Mouse (Mus musculus) embryonic stem cell, embryonic (primary cell): ENCODE results near the gene Fam163b.

ENCODE experiments used
- CTCF ChIA-PET, 4 experiments: fragments of 300-600 bp in 2 of 4; fragments of 350-600 bp in 2 of 4; sonication (Branson Sonifier 250); formaldehyde crosslinking; loops; one replicate each; lab custom pipeline; 2022; ENCODE audit warnings: inconsistent platforms in 2 of 4; lab: Charles Lee
- POLR2A ChIA-PET, 4 experiments: fragments of 300-600 bp in 2 of 4; fragments of 350-600 bp in 2 of 4; sonication (Branson Sonifier 250); formaldehyde crosslinking; loops; one replicate each; lab custom pipeline; 2022; ENCODE audit warnings: antibody characterized with exemption in 4 of 4, inconsistent platforms in 1 of 4; lab: Charles Lee

Fam163b gene

DNA sequence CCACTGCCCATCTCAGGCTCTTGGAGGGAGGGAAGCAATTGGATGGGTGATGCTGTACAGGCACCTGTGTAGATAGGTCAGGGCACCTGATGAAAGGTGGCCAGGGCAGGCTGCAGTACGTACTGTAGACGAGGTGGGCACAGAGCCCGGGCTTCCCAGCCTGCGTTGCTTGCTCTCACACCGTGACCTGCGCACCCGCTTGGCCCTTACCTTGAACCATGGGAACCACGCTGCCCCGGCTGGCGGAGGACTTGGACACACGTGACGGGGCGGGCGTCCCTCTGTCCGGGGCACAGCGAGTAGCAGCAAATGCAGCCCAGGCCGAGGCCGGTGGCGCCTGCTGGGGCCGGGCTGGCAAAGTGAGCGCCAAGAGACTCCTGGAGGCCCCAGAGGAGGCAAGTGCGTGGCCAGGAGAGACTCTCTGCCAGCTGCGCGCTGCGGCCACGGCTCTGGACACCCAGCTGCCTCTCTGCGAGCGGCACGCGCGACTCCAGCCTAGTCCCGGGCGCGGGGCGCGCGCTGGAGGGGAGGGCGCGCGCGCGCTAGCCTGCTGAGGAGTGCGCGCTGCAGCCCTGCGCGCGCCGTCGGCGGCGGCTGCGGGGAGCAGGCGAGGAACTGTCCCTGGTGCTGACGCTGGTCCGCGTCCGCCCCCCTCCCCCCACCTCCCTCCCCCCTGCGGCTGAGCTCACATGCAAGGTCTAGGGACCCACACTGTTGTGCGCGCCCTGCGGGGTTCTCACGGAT, at the start of gene Fam163b:
TSS of gene Fam163b (minus strand) at position 542 of the 744 bp plus-strand sequence.
- CTCF ChIA-PET: interaction anchor here in 2 of 4 experiments (0.6 to 2.2 kb wide), 7 partner anchors 15 to 1065 kb away, joined by 3 to 6 read pairs (median 3); partner anchors contain the start of gene Vav2 (in 1 of the 2)
- POLR2A ChIA-PET: interaction anchor here in 3 of 4 experiments (0.5 to 1.6 kb wide), 7 partner anchors 10 to 751 kb away, joined by 3 to 5 read pairs (median 3); no protein-coding TSS in a partner anchor

DNA sequence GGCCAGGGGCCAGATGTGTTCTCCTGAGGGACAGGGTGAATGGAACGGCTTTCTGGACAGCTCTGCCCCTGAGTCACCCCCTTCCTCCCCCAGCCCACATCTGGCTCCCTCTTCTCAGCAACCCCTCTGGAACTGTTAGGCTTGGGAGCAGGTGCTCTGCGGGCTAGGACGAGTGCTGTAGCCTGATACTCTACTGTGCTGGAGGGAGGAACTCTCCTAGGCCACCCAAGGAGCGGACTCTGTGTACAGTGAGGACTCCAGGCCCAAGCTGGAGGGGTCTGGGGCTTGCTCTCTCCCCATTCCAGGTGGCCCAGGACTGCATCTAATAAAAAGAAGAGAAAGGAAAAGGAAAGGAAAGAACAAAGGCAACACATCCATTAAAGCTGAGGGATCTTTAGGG, 47.7 kb upstream of the Fam163b start:
- POLR2A ChIA-PET: no interaction called here
- CTCF ChIA-PET: no interaction called here

DNA sequence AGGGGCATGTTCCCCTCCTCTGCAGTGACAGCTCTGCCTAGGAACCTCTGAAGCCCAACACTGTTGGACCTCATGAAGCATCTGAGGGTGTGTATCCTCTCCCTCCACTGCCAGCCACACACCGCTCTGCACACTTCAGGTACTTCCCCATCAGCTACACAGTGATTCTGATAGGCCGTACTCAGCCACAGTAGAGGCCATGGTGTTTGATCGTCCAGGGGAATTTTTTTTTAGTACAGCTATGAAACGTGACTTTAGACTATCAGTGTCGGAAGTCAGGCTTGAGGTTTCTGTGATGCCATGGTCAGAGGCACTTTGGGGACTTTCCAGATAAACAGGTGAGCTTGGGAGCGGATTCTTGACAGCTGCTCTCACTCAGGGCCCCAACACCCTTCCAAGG, 45.2 kb upstream of the Fam163b start:
- CTCF ChIA-PET: no interaction called here
- POLR2A ChIA-PET: no interaction called here

DNA sequence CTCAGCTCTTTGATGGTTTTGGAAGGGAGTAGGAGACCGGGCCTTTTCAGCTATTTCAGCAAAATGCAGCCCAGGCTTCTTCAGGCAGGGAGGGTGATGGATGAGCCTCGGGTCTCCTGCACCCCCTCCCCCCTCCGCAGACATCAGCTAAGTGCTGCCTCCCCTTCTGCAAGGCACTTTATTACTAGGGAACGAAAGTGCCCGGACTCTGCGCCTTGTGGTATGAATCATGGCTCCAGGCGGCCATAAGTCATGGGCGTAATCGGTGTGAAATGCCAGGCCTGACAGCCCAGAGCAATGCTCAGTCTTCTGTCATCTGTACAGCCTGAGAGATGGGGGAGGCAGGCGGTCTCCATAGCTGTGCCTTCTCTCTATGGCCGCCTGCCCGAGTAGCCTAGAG, 41.4 kb upstream of the Fam163b start:
- ChIA-PET POLR2A (interaction anchor here in 1 of 4 experiments (1.5 kb wide), 1 partner anchor 22 kb away, joined by 3 read pairs; no protein-coding TSS in a partner anchor), CTCF (interaction anchor here in 1 of 4 experiments (1.1 kb wide), 1 partner anchor 54 kb away, joined by 3 read pairs; no protein-coding TSS in a partner anchor)

DNA sequence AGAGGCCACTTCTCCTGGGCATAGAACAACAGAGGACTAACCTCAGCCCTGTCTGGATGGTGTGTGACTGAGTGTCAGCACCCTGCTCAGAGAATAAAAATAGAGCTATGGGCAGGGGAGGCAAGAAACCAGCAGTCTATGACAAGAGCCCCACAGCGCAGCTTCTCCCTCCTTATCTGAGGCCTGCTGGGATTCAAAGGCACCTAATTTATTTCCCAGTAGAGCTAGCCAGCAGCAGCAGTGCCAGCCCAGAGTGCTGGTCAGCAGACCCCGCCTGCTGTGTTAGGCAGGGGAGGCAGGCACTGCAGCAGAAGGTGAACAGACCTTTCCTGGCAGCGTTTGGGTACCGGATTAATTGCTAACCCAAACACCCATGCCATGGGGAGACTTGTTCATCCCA, 39.6 kb upstream of the Fam163b start:
- ChIA-PET CTCF (interaction anchor here in 2 of 4 experiments (0.6 to 0.9 kb wide), 2 partner anchors 121 to 133 kb away, joined by 3 read pairs; no protein-coding TSS in a partner anchor), POLR2A (no interaction called here)

DNA sequence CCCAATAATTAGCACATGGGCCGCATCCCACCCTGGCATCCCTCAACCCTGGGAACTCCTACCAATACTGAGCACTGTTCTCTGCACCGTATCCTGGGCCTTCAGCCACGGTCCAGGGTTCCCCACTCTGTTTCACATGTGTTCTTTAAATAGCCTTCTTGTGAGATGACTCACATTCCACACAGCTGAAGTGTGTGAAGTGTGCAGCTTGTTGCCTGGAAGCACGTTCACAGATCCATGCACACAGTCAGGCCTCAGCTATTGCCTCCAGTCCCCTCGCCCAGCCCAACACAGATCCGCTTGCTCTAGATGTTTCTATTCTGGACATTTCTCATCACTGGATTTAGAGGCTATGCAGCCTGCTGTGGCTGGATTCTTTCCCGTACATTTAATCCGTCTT, 36.8 kb upstream of the Fam163b start:
- POLR2A ChIA-PET: no interaction called here
- CTCF ChIA-PET: interaction anchor here in 2 of 4 experiments (0.6 to 1.0 kb wide), 2 partner anchors 58 to 1277 kb away, joined by 3 read pairs; no protein-coding TSS in a partner anchor

DNA sequence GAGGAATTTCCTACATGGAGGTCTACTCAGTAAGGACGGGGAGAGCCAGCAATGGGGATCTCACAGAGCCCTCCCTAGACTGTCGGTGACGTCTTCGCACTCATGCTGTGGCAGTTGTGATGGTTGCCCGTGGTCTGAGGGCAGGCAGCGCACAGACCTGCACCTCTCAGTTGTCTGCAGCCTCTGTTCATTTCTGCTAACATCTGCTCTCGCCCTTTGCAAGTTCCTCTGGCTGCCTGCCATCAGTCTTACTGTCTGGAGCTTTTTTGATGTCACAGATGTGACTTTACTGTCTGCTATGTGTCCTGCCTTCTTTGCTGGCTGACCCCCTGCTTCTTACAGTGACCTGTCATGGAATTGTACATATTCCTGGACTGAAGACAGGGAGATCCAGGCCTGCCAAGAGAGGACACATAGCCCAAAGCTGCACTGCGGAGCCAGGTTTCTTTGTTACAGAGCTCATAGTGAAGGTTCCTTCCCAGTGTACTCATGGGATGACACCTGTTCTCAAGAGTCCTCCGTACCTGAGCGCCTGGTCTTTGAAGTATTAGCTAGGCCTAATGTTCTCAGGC, 33.5 kb upstream of the Fam163b start:
- CTCF ChIA-PET: no interaction called here

DNA sequence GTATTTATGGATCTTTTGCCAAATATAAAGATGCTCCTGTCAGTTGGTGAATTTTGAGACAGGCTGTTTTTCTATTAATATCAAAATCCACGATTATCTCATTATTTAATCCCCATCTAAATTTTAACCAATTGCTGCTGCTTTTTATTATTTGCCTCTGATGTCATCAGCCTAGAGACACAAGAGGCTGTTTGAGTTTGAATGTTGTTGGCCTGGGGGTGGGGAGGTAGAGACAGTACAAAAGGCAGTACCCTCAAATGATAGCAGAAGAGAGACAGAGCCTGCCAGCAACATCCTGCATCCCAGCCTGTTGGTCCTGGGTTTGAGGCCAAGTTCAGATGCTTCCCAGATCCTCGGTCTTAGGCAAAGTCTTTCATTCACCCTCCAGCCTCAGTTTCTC, 32.0 kb upstream of the Fam163b start:
- POLR2A ChIA-PET: no interaction called here
- CTCF ChIA-PET: no interaction called here

More for the DNA sequence above, 33.5 kb upstream of the Fam163b start:
- POLR2A ChIA-PET: no interaction called here

DNA sequence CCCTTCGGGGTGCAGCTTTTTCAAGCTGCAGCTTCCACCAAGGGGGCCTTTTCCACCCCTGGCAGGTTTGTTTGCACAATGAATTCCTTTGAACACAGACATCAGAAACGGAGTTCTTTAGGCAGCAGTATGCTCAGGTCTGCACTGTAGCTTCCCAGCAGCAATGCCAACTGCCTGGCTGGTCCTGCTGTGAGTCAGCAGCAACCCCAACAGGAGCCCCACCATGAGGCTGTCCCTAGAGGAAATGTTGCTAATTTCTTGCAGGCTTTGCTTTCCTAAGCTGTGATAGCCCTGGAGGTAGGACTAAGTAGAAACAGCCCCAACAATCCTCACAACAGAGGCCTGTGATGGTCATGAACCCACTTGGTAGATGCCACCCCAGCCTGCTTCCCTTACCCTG, 24.7 kb upstream of the Fam163b start:
- ChIA-PET CTCF (interaction anchor here in 1 of 4 experiments (0.9 kb wide), 1 partner anchor 89 kb away, joined by 3 read pairs; no protein-coding TSS in a partner anchor), POLR2A (interaction anchor here in 1 of 4 experiments (0.5 kb wide), 1 partner anchor 1046 kb away, joined by 3 read pairs; no protein-coding TSS in a partner anchor)

DNA sequence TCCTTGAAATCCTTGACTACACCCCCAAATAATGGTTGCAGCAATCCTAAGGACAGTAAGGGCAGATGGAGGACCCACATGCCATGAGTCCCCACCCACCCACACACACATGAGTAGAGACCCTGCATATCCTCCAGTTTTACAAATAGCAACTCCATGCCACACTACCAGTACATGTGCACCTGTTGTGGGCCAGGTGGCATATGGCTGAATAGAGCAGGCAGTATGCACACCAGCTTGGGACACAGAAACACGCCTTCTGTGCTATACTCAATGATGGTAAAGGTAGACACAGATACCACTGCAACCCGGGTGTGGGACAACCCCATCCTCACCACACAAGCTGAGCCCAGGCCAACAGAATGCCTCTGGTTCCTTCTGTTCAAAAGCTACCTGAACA, 23.8 kb upstream of the Fam163b start:
- ChIA-PET POLR2A (interaction anchor here in 1 of 4 experiments (0.7 kb wide), 1 partner anchor 820 kb away, joined by 4 read pairs; no protein-coding TSS in a partner anchor), CTCF (interaction anchor here in 1 of 4 experiments (0.6 kb wide), 1 partner anchor 94 kb away, joined by 3 read pairs; no protein-coding TSS in a partner anchor)

DNA sequence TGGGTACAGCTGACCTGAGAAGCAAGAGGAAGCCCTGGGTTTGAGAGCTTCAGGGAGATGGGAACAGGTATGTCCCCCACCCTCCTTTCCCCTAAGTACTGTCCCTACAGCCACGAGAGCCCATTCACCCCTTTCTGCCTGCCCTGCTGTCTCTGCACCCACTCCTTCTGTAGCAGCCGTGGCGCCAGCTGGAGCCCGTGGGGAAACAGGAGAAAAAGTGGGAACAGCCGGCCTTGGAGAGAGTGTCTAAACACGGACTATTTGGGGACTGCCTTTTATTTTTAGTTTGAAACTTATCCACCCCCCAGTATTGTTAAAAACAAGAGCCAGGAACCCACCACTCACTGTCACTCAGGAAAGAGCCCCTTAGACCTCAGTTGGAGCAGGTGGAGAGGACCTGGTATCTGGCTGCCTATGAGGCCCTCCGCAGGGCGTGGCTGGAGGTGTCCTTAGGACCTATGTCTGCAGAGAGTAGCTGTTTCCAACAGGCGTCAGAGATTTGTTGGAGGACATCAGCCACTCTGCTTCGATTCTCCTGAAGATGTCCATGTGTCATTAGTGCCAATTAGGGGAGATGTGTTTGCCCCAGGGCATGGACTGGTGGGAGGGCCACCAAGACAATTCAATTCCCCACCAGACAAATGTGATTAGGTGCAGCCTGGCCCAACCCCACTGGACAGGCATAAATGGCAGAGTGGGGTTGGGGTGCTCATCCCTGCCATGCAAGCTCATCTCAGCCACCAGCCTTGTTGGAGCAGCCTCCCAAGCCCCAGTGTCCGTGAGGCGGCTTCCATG, 22.7 kb upstream of the Fam163b start, which contains the start of gene Dbh:
TSS of gene Dbh (plus strand) at position 438 of the 795 bp plus-strand sequence.
- ChIA-PET CTCF (interaction anchor here (0.6 to 1.3 kb wide), 4 partner anchors 11 to 633 kb away, joined by 3 to 4 read pairs (median 3); no protein-coding TSS in a partner anchor), POLR2A (no interaction called here)

DNA sequence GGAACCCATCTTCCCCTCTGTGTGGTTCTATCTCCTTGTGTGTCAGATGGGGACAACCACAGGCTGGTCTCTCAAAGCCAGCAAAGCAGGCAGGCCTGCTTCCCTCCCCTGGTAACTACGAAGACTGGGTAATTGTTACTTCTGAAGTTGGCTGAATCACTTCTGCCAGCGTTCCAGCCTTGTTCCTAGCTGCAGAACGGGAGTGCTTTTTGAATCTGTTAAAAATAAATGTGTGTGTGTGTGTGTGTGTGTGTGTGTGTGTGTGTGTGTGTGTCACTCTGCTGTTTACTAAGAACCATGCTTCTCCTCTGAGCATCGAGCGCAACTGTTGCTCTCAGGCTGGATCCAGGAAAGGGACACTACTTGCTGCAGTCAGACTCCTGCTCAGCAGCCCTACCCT, 21.6 kb upstream of the Fam163b start:
- POLR2A ChIA-PET: interaction anchor here in 1 of 4 experiments (0.6 to 0.7 kb wide), 2 partner anchors 12 to 156 kb away, joined by 3 read pairs; no protein-coding TSS in a partner anchor
- CTCF ChIA-PET: interaction anchor here in 3 of 4 experiments (0.6 to 1.3 kb wide), 4 partner anchors 10 to 177 kb away, joined by 3 read pairs; no protein-coding TSS in a partner anchor

DNA sequence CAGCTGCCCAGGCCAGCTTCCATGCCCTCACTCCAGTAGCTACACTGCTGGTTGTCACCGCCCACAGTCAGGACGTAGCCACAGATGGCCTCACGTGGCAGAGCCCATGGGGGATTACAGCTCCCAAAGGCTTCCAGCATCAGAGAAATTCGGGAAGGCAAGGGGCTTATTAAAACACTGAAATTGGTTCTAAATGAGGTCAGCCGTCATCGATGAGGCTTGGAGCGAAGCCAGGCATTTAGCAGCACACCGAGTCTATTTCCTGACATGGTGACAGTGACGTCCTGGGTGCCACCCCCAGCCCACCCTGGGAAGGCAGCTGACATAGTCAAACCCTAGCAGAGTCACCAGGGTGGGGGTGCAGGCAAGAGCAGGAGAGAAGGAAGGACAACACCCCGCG, 20.4 kb upstream of the Fam163b start:
- CTCF ChIA-PET: interaction anchor here in 1 of 4 experiments (0.9 kb wide), 1 partner anchor 39 kb away, joined by 3 read pairs; no protein-coding TSS in a partner anchor
- POLR2A ChIA-PET: no interaction called here

DNA sequence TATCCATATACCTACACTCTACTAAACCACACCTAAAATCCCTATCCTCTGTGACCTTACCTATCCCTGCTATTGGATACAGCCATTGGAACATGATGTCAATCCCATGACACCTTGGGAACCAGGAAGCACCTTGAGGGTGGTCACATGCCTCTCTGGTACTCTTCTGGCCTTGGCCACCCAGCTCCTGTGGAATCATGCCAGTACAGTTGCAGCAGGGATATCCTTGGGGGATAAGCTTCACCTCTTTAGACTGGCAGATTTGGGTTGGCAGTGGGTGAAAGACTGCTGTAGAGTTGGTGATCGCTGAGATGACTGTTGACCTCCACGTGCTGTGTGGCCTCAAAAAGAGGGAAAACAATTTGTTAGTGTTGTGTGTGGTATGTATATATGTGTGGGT, 19.2 kb upstream of the Fam163b start:
- CTCF ChIA-PET: no interaction called here
- POLR2A ChIA-PET: no interaction called here

DNA sequence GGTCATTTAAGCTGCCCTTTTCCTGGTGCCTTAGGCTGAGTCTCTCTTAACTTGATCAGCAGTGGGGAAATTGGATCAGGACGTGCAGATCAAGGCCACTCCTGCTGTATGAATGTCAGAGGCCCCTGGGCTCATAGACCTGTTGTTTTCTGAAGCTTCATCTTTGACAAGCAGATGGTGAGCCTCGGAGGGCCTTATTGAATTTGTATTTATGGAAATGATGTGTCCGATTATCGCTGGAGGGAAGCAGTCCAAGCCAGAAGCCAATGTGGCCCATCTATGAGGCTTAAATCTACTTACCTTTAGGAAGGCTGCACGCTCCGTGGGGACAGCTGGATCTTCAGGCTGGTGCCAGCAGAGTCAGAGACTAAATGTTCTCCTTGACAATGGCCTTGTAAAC, 14.3 kb upstream of the Fam163b start:
- CTCF ChIA-PET: no interaction called here
- POLR2A ChIA-PET: interaction anchor here in 1 of 4 experiments (1.6 kb wide), 1 partner anchor 23 kb away, joined by 6 read pairs; no protein-coding TSS in a partner anchor

DNA sequence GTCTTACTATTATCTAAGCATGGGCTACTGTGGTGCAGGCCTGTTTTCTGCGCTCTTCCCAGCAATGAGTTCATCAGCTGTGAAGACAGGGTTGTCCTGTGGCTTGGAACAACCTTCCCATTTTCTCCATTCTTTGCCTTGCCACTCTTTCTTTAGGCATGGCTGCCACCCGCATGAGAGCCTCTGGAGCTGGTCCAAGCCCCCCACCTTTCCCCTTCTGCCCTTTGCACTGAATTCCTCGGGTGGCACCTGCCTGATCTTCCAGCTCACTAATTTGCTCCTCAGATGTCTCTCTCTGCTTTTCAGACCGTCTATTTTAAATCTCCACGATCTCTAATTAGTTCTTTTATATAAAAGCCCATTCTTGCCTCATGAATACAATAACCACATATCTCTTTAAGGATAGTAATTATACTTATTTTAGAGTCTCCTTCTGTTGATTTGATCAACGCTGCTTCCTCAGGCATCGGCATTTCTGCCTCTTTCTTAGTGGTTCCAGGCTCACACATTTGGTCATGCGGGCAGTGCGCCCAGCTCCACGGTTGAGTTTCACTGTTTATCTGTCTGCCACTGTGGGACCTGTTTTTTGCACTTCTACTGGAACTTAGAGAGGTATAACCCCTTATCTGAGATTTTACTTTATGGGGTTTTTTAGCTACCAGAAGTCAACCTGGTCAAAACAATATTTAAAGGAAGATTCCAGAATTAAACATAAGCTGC, 12.3 kb upstream of the Fam163b start:
- CTCF ChIA-PET: interaction anchor here in 1 of 4 experiments (0.7 kb wide), 1 partner anchor 1754 kb away, joined by 3 read pairs; no protein-coding TSS in a partner anchor
- POLR2A ChIA-PET: no interaction called here

DNA sequence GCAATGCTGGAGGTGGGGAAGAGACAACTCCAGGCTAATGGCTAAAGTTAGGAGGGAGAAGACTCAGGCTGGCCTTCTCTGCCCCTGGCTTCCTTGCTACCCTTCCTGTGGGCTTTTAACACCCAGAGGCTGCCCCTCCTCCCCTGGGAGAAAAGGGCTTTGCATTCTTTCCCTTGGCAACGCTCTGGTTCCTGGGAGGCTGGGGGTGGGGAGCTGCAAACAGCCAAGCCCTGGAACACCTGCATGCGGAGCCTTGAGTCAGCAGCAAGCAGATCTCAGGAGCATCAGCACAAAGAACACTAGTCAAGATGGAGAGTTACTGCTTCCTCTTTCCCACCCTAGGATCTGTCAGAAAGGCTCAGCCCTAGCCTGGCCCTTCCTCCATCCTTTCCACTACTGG, 7.2 kb upstream of the Fam163b start:
- POLR2A ChIA-PET: no interaction called here
- CTCF ChIA-PET: no interaction called here

DNA sequence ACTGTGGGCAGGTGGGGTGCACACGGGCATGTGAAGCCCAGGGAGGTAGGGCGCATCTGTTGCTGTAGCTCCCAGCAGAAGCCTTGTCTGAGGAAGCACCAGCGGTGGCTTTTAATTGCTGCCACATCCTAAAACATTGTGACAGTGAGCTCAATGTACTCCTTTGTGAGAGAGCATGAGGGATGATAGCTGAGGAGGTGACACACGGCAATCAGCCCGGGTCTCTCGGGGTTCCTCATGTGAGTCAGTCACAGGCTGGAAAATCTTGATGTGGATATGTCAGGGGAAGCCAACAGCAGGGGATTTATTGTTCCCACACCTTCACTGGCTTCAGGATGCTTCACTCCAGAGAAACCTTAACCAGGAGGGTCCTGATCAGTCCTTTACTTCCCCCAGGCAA, 4.5 kb upstream of the Fam163b start:
- POLR2A ChIA-PET: interaction anchor here in 2 of 4 experiments (0.6 to 1.7 kb wide), 2 partner anchors 26 to 1171 kb away, joined by 4 to 7 read pairs; no protein-coding TSS in a partner anchor
- CTCF ChIA-PET: no interaction called here
